Mouse (Mus musculus) spleen, adult 2 months (tissue): ENCODE data around the gene Galt. TPM values are rescaled to one million over a fixed set of nuclear protein-coding genes. Genes with fewer than 3 reads are reported as not detected.

ENCODE experiments used
- DNase-seq, 2 experiments: peaks; one replicate each; pipeline versions ENCODE4 v3.0.0 to v3.0.0-alpha.2; 2012 to 2021; ENCODE audit warnings: low spot score in 2 of 2, low read depth in 1 of 2
- H3K27ac ChIP-seq: fragments of 200-500 bp; 2 replicates; pipeline ENCODE4 v1.5.1; 2012; ENCODE audit warnings: low read length, inconsistent platforms; ENCODE audit not compliant: insufficient read depth
- H3K27me3 ChIP-seq: fragments of 200-500 bp; 2 replicates; pipeline ENCODE4 v1.6.1; 2012; ENCODE audit warnings: mild to moderate bottlenecking, moderate library complexity, low read length, inconsistent platforms; ENCODE audit not compliant: control insufficient read depth, insufficient read depth
- H3K36me3 ChIP-seq: fragments of 200-500 bp; 2 replicates; pipeline ENCODE4 v1.6.1; 2012; ENCODE audit warnings: mild to moderate bottlenecking, low read length, inconsistent platforms; ENCODE audit not compliant: control insufficient read depth, insufficient read depth
- H3K4me1 ChIP-seq: fragments of 200-500 bp; 2 replicates; pipeline ENCODE4 v1.6.1; 2011; ENCODE audit warnings: inconsistent platforms; ENCODE audit not compliant: control insufficient read depth, insufficient read depth, insufficient read length
- H3K4me3 ChIP-seq: fragments of 200-500 bp; 2 replicates; pipeline ENCODE4 v1.5.1; 2011; ENCODE audit warnings: mild to moderate bottlenecking, inconsistent platforms; ENCODE audit not compliant: insufficient read depth, insufficient read length; ENCODE audit errors: extremely low read depth
- CTCF ChIP-seq: fragments of 200-500 bp; IDR thresholded peaks from 2 replicates; pipeline ENCODE4 v1.5.1; 2011; ENCODE audit warnings: mild to moderate bottlenecking, inconsistent platforms; ENCODE audit not compliant: insufficient read depth, insufficient read length, insufficient replicate concordance; ENCODE audit errors: extremely low read depth
- POLR2A ChIP-seq: fragments of 200-500 bp; IDR thresholded peaks from 2 replicates; pipeline ENCODE4 v1.6.1; 2011; ENCODE audit warnings: low read depth, low read length, inconsistent platforms
- WGBS: fragments of 180-500 bp; shearing (Covaris S2); methylation state at CpG from one replicate; pipeline ENCODE4 v1.1.7; 2018; 5-methylcytosine and 5-hydroxymethylcytosine counted together
- polyA plus RNA-seq: library from polyadenylated mRNA; depleted of rRNA; stranded (reverse); fragments of >200 nt; gene quantifications from 2 replicates; pipeline ENCODE4 v1.2.3, GENCODE M21; 2012; rRNA removed

The Galt gene
- 67.1 and 91.0 TPM in 2 replicates for polyA plus RNA-seq

DNA sequence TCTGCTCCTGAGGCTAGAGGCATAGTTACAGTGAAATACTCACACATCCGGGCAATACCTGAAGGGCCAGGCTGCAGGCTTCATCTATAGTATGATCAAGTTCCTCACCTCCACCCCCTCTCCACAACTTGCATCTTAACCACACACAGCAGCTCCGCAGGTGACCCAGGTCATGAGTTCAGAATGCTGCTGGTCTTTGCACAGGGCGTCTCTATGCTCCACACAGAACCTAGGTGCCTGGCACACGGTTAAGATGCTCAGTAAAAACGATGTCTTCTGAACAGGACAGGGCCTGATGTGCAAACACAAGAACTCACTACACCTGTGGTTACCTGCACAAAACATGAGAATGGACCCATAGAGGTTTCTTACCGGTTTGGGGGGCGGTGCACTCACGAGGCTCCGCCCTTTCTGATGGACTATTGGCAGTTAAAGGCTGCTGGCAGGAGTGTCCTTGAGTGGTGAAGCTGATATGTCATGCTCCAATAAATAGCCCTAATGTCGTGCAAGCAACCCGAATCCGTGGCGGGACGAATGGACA lies at the start of gene Galt:
Gene Galt (plus strand): TSS at position 432 of the 541 bp plus-strand sequence.
- H3K36me3 ChIP-seq, result peaks cover 7% of the 10 kb centered on the region; the same call in 1 of the 2 replicates
- DNase-seq, result no peak

DNA sequence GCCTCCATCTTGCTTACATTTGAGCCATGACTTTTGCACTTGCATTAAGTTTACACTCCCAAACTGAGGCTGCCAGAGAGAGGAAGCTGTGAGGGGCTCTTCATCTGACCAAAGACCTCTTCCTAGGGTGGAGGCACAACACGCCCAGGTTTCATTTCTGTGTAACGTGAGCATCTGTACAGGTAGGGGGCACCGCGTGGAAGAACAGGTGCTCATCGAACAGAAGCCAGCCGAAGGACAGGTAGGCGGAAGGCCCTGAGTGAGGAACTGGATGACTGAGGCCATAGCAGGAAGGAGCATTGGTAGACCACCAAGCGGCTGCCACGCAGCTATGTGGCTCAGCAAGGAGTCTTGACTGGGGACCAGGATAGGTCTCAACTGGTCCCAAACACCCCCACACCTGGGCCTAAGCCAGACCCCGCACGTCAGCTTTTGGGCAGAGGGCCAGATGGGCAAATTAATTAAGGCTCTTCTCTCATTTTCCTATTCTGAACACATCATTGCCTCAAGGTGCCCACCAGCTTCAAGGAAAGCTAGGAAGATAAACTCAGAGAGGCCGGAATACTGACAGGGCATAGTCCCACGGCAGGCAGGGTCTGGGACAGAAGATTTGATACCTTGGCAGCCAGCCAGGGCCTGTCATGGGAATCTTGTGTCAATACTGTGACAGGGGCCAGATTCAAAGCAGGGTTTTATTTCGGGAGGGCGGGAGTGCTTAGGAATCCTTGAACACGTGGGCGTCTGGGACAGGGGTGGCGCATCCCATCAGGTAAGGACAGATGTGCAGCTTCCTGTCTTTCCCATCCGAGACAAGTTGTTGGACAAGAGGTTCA lies 48.9 kb upstream of the Galt start:
- DNase-seq, result no peak
- WGBS, result 81% methylated on average over 19 of the region's 19 CpGs
- Histone ChIP-seq H3K27me3 (no peaks in the 10 kb centered on the region), H3K27ac (no peak overlapping the region), H3K4me3 (no peak overlapping the region), H3K36me3 (no peaks in the 10 kb centered on the region), H3K4me1 (peaks cover 2% of the 10 kb centered on the region; the same call in 1 of the 2 replicates)
- TF ChIP-seq CTCF (no peak), POLR2A (no peak)

More for the DNA sequence above, at the start of gene Galt:
- 18% methylated on average over 14 of the region's 14 CpGs for WGBS
- Histone ChIP-seq H3K4me1 (no peaks in the 10 kb centered on the region; the same call in 1 of the 2 replicates), H3K27me3 (no peaks in the 10 kb centered on the region), H3K4me3 (peak within 1 kb of the TSS; percentile 81), H3K27ac (peak within 1 kb of the TSS; percentile 90)
- TF ChIP-seq POLR2A (no peak), CTCF (no peak)

DNA sequence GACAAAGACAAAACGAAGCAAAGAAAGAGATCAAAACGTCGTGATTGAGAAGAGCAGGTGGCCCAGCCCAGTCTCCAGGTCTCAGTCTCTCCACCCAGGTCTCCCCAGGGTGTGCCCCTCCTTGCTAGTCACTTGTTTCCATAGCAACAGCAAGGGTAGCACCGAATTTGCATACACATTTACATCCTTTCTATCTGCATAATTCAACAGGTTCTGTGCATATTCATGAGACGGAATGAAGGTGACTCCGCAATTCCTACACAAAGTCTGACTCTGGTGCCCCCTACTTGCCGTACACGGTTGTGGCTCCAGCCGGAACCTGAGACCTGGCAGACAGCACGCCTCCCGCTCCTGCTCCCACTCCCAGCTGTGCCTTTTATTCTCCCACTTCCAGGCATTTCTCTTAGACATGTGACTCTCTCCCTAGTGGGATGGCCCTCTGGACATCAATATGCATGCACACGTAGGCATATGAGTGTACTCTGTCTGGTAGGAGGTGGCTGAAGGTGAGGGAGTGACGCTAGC lies 48.0 kb upstream of the Galt start:
- H3K27ac ChIP-seq, result no peak overlapping the region
- DNase-seq, result peak; percentile 60 to 63
- WGBS, result 8% methylated on average over 13 of the region's 13 CpGs

DNA sequence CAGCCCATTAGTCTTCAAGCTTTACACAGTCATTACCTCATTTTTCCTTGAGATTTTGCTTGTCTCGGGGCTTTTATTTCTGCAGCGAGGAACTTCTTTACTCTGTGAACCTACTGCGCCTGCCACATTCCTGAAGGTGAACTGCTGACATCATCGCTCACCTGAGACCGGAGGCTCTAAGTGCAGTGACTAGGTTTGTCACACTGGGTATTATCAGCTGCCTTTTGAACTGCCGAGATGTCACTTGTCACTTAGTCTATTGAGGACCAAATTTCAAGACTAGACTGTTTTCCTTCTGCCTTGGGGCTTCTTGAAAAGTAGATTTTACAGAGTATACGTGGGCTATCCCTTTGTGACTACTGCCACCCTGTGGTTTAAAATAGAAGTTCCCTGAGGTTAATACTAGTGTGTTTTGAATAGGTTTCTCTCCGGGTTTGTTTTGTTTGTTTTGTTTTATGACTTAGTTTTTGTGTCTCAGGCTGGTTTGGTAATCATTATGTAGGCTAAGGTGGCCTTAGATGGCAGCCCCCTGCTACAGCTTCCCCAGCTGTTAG lies 46.8 kb upstream of the Galt start:
- TF ChIP-seq POLR2A (no peak), CTCF (no peak)

More for the DNA sequence above, 48.0 kb upstream of the Galt start:
- Histone ChIP-seq H3K4me3 (no peak overlapping the region), H3K36me3 (no peaks in the 10 kb centered on the region), H3K4me1 (peaks cover 3% of the 10 kb centered on the region; the same call in 1 of the 2 replicates), H3K27me3 (no peaks in the 10 kb centered on the region)
- TF ChIP-seq CTCF (peak; percentile 48; the same call in 1 of the 2 replicates), POLR2A (no peak)

DNA sequence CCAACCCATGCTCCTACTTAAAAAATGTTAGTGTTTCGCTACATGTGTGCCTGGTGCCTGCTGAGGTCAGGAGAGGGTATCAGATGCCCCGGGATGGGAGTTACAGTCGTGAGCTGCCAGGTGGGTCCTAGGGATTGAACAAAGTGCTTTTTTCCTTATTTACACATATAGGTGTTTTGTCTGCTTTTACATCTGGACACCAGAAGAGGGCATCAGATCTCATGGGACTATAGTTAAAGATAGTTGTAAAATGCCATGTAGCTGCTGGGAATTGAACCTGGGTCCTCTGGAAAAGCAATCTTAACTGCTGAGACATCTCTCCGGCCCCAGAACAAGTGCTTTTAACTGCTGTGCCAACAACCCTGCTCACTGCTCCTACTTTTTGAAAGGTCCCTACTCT lies 44.8 kb upstream of the Galt start:
- H3K4me3 ChIP-seq, result no peak overlapping the region
- no peak for TF ChIP-seq CTCF
- TF ChIP-seq POLR2A, result no peak
- peaks cover 10% of the 10 kb centered on the region; the same call in 1 of the 2 replicates for H3K4me1 ChIP-seq
- H3K27ac ChIP-seq, result no peak overlapping the region
- 80% methylated on average over 4 of the region's 4 CpGs for WGBS
- H3K36me3 ChIP-seq, result no peaks in the 10 kb centered on the region
- H3K27me3 ChIP-seq, result no peaks in the 10 kb centered on the region
- DNase-seq, result no peak

More for the DNA sequence above, 46.8 kb upstream of the Galt start:
- Histone ChIP-seq H3K27me3 (no peaks in the 10 kb centered on the region), H3K4me3 (no peak overlapping the region), H3K4me1 (peaks cover 10% of the 10 kb centered on the region; the same call in 1 of the 2 replicates), H3K36me3 (no peaks in the 10 kb centered on the region), H3K27ac (no peak overlapping the region)
- 47% methylated on average over 8 of the region's 8 CpGs for WGBS
- DNase-seq, result no peak

DNA sequence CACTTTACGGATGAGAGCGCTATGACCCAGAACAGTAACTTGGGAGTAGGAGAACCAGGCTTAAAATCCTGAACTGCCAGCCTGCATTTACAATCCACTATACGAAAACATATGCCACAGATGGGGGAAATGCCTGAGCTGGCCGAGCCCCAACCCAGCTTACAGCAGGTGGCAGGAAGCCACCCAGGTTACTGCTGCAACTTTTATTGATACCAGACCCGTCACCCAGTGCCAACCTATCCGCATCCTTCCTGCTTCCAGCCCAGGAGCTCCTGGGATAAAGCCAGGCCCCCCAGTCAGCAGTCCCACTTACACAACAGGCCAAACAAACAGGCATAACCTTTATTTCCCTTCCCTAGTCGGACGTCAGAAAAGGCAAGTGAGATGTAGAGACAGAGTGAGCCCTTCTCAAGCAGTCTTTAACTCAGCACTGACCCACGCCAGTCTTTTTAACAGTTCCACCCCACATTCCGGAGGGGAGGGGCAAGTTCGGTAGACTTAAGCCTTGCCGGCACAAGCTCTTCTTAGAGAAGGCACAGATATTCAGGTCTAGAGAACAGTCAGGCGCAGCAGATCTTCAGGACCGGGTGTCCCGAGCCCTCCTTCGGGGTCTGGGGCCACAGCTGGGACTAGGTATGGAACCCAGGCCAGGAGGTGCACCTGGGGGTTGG lies 43.2 kb upstream of the Galt start:
- H3K4me3 ChIP-seq, result no peak overlapping the region
- TF ChIP-seq POLR2A, result no peak
- no peak for TF ChIP-seq CTCF
- no peak for DNase-seq
- H3K27me3 ChIP-seq, result no peaks in the 10 kb centered on the region
- WGBS, result 88% methylated on average over 16 of the region's 16 CpGs
- H3K4me1 ChIP-seq, result peaks cover 10% of the 10 kb centered on the region; the same call in 1 of the 2 replicates
- H3K36me3 ChIP-seq, result no peaks in the 10 kb centered on the region; the same call in 1 of the 2 replicates
- no peak overlapping the region for H3K27ac ChIP-seq
